Mouse (Mus musculus) liver, postnatal 0 days (tissue): ENCODE data around the gene Foxp4.

Source experiments
- CTCF ChIP-seq: sonication (generic); IDR thresholded peaks from 2 replicates; pipeline ENCODE4 v1.5.1; 2016; ENCODE audit warnings: antibody characterized with exemption, low read depth
- EP300 ChIP-seq: IDR thresholded peaks from 2 replicates; pipeline ENCODE4 v1.6.1; 2016; ENCODE audit warnings: antibody characterized with exemption, low read depth, mild to moderate bottlenecking

DNA sequence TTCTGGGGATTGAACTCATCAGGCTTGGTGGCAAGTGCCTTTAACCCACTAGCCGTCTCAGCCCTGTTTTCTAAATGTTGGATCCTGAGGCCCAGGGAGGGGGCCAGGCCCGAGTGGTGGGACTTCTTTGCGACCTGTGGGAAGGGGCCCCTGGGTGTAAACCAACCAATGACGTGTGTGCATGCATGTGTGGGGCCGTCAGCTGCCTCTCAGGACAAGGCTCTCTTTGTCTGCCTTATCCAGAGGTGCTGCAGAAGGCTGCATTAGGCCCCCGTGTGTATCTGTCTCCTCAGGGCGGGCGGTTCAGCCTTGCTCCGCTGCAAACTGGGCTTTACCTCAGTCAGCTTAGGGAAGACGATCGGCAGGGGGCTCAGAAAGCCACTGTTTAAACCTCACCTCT lies 61.0 kb downstream of the Foxp4 start:
- TF ChIP-seq CTCF (no peak), EP300 (no peak)
